Mouse (Mus musculus) bone marrow macrophage, adult 2 months (primary cell): ENCODE measurements around the gene Jkamp.

Source experiments
- CTCF ChIP-seq: IDR thresholded peaks from 2 replicates; pipeline ENCODE4 v1.5.1; 2012; ENCODE audit warnings: low read depth, mild to moderate bottlenecking, low read length, moderate library complexity
- POLR2A ChIP-seq: IDR thresholded peaks from 2 replicates; pipeline ENCODE4 v1.6.1; 2012; ENCODE audit warnings: mild to moderate bottlenecking, low read depth, low read length, borderline replicate concordance

DNA sequence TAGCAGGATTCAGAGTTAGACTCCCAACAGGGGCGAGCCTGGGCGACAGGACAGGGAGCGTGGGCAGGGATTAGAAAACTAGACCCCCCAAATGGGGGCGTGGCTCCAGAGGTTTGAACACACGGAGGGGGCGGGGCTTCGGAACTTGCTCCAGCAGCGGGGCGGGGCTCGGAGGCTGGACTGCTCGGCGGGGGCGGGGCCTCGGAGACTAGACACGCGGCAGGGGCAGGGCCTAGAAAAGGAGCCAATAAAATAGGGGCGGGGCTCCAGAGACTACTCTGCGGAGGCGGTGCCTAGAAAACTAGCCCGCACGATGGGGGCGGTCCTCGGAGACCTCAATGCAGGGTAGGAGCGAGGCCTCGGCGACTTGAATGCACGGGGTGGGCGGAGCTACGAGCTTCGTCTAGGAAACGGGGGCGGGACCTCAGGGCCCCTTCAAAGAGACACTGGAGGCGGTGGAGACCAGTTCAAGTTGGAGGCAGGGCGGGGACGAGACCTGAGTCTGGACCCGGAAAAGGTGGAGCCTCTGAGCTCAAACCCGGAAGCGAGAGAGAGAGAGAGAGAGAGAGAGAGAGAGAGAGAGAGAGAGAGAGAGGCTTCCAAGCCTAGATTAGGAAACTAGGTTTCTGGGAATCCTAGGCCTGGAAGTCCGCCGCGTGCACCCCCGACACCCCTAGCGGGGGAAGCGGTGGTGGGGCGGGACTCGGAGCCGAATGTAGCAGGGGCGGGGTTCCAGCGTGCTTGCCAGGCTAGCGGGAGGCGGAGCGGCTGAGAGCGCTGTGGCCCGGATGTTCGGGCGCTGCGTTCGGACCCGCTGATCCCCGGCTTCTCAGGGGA is at the start of gene Jkamp, which contains the start of gene L3hypdh:
- TF ChIP-seq CTCF, result no peak
- no peak for TF ChIP-seq POLR2A
